Mouse (Mus musculus): ENCODE data around the gene Uhrf1.

Gene Uhrf1

DNA sequence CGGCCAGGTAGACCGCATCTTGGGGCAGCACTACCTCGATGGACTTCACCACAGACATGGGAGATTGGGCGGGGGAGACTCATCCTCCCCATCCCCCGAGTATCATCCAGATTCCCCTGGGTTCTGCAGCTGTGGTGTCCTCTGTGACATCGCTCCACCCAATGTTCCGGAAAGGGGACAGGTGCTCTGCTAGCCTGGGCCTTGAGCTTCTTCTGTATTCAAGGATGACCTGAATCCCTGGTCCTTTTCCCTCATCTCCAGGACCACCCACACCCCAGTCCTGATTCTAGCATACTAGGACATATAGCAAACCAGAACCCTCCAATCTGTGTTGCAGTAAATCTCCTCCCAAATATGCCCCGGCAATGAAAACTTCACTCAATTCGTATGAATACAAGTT, 2.9 kb upstream of the Uhrf1 start, which contains the start of gene Arrdc5:
Arrdc5 (minus strand) TSS at position 101 of the 400 bp plus-strand sequence.
- no peak for DNase-seq (ENCODE audit: low read depth)

DNA sequence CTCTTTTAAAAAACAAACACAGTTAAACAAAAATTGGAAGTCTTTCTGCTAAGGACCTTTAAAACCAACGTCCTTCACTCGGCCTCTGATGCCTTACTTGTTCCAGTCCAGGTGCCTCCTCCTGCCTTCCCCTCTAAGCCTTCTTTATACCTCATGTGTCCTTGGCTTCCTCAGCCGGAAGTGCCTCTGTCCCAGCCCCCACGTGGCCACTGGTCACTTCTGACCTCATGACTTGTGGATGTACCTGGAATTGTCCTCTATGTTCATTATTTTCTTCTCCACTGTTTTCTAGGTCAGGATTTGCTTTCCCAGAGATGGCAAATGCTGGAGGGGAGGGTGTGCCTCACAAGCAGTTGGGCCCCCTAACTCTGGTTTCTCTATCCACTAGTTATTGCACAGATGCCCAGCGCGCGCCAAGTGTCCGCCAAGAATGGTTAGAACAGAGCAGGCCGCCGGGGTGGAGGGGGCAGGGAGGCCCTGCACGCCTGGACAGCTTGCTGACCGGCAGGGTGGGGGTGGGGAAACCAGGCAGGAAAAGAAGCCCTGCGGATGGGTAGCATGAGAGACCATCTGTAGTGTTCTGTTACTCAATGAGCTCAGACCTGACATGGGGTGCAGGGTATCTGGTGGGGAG, 641 bp upstream of the Uhrf1 start:
- peak; percentile 59 for DNase-seq (ENCODE audit: low read depth)

DNA sequence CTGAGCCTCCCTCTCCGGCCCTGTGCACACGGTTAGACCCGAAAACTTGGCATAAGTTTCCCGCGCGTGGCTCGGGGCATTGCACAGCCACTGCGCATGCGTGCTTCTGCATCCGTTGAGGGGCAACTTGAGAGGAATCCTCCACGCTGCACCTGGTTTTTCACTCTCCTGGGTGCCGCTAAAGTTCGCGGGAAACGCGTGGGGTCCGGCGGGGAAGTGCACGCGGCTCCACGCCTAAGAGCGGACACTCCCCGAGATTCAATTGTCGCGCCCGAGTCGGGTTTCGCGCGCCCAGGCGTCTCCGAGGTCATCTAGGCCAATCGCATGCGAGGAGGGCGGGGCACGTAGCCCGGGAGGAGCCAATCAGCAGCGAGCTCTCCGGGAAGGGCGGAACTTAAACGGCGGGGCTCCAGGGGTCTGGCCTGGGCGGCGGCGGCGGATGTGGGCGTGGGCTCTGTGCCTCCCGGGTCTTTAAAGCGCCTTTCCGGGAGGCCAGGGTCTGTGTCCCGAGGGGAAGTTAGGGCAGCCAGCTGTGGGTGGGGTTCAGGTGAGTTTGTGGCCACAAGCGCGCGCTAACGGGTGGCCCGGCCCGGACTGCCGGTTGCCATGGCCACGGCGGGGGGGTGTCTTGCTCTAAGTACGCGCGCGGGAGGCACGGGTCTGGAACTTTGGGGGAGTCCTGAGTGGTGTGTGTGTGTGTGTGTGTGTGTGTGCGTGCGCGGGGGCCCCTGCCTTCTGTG, 896 bp downstream of the Uhrf1 start:
- peak; percentile 98 for DNase-seq (ENCODE audit: low read depth)

DNA sequence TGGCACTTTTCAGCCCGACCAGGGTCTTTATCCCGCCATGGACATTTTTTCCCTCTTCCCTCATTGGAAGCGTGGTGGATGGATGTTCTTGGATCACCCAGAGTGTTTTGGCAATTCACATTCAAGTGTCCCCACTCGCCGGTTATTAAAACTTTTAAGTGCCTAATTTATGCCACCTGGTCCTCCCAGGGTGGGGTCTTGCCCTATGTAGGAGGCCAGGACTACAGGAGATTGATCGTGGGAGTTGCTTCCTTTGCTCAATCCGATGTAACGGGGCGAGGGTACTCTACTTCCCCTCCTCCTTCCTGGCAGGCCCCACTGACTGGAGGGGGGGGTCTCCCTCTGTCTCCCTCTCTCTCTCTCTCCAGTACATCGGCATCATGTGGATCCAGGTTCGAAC, 1.6 kb downstream of the Uhrf1 start:
- no peak for DNase-seq (ENCODE audit: low read depth)

DNA sequence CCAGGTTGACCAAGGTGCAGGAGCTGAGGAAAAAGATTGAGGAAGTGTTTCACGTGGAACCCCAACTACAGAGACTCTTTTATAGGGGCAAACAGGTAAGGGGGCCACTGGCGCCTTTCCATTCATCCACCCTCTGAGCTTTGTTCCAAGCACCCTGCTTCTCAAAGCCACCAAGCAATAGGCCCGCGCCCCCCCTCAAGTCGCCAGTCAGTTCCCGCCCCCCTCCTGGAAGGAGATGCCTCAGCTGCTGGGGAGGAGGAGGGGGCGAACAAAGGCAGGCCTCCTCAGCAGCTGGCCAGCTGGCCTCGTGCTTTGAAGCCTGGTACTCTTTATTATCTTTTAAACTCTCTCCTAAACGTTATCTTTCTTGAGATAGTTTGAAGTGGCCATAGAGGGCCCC, 2.0 kb downstream of the Uhrf1 start:
- DNase-seq (ENCODE audit: low read depth), result no peak

DNA sequence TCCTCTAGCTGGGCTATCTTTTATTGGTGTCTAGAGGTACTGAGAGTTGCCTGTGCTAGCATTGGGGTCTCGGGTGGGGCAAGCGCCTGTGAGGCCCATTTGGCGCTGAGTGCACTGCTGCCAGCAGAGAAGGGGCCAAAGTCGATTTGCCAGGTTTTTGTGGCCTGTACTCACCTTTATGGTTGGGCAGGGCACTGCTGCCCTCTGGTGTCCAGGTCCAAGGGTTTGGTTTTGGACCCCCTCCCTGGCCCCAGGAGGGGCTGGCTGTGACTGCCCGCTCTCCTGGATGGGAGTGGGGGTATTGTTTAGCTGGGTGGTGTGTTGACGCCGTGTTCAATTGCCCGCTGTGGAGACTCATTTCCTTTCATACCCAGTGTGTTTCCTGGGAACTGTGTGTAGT, 2.7 kb downstream of the Uhrf1 start:
- peak; percentile 61 for DNase-seq (ENCODE audit: low read depth)

DNA sequence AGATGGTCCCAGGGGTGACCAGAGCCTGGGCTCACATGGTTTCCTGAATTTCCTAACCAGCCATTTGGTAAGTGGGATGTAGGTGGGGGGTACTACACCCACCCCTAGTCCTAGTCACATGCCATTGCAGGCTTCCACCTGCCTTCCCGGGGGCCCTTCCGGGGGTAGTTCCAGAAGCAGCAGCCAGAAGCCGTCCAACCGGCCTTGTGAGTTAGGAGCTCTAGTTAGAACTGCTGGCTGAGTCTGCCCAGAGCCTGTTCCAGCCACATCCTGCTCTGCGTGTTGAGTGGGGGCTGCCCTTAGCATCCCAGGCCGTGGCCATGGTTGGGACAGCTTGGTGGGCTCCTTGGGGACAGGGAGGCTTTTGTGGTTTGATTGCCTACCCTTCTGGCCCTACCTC, 5.0 kb downstream of the Uhrf1 start:
- no peak for DNase-seq (ENCODE audit: low read depth)

DNA sequence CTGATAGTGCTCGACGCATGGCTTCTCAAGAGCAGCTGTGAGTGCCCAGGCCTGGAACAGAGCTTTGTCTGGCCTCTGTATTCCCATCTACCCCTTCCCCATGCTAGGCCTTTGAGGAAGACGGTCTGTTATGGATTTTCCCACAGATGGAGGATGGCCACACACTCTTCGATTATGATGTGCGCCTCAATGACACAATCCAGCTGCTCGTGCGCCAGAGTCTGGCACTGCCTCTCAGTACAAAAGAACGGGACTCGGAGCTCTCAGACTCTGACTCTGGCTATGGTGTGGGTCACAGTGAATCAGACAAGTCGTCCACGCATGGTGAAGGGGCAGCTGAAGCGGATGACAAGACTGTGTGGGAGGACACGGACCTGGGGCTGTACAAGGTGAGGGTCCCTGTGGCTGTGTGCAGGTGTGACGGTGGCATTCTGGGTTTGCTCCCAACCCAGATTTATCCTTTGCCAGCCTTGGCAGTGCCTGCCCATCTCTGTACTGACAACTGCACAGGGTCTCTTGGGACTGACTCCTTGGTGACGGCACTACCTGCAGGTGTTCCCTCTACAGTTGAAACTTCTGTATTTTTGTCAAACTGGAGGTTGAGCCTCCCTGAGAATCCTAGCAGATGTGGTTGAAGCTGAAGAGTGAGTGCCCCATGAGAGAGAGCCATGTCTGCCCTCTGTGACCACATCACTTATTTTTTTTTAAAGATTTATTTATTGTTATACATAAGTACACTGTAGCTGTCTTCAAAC, 6.2 kb downstream of the Uhrf1 start:
- no peak for DNase-seq (ENCODE audit: low read depth)

DNA sequence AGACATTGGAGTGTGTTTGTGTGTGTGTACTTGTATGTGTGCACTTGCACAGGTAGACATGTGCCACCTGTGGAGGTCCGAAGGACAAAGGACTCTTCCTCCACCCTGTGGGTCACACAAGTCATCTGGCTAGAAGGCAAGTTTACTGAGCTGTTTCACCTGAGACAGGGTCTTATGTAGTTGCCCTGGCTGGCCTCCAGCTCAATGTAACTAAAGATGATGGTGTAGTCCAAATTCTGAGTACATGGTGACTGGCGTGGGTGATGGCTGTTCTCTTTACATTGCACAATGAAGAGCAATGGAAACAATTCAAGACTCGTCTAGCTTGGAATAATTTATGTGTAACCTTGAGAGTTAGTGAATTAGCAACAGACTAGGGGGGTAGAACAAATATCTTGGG, 21.3 kb downstream of the Uhrf1 start:
- DNase-seq (ENCODE audit: low read depth), result peak; percentile 25

DNA sequence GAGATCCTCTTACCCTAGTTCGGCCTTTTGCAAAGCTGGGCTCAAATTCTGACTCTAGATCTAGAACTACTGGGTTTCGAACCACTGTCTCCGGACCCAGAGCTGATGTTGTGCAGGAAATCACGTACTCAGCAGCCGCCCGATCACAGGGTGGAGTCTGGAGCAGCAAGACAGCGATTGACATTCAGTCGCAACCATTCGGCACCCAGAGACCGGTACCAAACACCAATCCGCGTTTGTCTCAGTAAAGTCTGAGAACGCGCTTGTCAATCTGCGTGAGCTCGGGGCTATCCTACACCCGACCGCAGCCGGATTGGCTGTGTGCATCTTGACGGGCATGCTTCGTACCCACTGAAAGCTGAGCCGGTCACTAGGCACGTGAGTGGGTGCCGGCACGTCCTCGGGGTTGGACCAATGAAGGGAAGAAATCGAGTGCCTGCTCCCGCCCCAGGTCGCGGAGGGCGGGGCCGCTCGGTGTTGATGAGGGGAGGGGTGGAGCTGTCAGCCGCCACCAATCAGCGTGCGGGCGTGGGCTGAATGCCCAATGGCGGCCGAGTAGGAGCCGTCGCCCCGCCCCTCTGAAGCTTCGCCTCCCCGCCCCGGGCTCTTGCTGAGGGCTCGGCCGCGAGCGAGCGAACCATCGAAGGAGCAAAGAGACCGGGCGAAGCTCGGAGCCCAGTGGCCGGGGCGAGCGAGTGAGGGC, 22.5 kb downstream of the Uhrf1 start, which contains the start of gene Kdm4b:
Kdm4b (plus strand) TSS at position 613 of the 703 bp plus-strand sequence.
- peak; percentile 100 for DNase-seq (ENCODE audit: low read depth)

DNA sequence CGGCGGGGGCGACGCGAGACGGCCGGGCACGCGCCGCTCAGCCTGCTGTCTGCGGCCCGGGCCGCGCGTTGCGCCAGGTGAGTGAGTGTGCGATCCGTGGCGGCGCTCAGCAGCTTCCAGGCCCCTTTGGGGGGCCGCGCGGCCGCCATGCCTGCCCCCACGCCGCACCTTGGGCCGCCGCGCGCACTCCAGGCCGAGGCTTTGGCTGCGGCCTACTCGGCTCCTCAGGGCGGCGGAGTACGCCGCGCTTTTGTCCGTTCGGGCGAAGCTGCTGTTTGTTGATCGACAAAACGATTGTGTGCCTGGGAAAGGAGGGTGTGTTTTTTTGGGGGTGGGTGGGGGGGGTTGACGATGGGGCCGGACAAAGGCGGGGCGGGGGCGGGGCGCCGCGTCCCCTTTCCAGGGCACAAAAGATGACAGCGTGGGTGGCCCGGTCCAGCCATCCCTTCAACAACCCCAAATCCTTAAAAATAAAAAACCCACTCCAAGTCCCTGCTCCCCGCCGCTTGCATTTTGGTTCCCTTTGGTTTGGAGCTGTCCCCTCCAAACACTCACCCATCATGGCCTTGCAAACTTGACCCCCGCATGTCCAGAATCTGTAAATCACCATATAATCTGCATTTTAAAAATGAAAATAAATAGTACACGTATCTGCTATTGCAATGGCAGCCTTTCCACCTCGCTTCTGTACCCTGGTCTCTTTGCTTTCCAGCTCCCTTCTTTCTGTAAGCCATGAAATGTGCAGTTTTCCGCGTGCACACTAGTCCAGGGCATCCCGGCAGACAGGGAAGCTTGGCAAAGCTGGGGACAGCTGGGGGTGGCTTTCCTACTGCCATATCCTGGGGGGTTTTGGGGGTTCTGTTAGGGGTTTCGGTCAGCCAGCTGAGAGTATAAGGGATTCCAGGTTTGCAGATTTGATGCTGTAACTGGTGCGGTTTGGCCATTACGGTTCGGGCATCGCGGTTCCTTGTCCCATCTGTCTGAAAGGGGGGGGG, 23.3 kb downstream of the Uhrf1 start:
- peak; percentile 36 for DNase-seq (ENCODE audit: low read depth)

DNA sequence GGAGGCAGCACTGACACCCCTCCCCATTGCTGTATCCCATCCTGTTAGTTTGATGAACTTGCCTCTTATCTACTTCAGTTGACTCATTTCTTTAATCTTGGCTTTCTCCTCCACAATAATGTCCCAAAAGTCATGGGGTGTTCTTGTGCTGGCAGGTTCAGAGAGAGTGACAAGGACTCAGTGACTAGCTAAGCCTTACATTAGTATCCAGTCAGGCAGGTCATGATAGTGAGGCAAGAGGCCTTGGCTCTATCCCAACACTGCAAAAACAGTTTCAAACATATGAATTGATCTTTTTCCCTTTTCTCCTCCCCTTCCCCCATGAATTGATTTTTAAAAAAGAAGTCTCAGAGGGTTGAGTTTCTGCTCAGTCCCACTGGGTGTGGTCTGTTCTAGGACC, 26.1 kb downstream of the Uhrf1 start:
- DNase-seq (ENCODE audit: low read depth), result peak; percentile 32

DNA sequence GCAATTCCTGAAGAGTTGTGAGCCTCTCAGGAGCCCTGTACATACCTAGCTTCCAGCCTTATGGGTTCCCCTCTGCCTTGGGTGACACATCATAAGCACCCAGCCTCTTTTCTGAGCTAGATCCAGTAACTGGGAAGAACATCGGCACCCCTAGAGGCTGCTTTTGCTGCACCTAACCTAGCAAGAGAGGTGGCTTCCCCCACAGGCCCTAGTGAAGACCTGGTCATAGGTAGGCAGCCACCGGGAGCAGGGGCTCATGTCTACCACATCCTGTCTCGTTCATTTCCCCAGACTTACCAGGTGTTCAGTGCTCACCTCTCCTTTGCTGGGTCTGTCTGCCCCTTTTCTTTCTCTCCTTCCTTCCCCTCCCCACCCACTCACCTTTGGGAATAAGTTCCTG, 27.2 kb downstream of the Uhrf1 start:
- peak; percentile 25 for DNase-seq (ENCODE audit: low read depth)

DNA sequence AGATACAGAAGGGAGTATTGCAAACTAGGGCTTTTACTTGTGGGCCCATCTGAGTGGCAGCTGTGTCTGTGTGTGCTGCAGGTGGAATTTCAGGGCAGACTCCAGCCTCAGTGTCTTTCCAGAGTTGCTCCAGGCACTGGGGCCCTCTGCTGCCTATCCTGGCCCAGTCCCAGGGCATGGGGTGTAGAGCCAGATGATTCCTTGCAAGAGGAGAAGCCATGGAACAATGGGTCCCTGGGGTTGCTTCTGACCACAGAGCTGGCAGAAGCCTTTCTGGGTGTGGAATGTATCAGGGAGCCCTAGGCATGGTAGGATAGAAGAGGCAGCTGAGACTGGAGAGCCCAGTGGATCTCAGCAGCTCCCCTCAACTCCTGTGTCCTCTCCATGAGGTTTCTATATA, 28.1 kb downstream of the Uhrf1 start:
- peak; percentile 91 for DNase-seq (ENCODE audit: low read depth)

DNA sequence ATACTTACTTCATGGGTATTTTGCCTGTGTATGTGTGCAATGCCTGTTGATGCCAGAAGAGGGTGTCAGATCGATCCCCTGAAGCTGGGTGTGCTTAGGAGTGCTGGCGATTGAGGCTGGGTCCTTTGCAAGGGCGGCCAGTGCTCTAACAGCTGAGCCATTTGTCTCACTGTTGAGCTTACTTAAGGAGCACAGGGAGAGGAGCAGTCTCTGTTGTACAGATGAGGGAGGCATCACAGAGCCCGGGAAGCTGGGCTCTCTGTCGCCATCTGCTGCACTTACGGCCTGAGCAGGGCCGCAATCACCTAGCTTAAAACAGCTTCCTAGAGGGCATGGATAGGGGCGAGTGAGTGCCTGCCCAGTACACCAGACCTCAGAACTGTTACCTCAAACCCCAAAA, 29.9 kb downstream of the Uhrf1 start:
- peak; percentile 32 for DNase-seq (ENCODE audit: low read depth)

DNA sequence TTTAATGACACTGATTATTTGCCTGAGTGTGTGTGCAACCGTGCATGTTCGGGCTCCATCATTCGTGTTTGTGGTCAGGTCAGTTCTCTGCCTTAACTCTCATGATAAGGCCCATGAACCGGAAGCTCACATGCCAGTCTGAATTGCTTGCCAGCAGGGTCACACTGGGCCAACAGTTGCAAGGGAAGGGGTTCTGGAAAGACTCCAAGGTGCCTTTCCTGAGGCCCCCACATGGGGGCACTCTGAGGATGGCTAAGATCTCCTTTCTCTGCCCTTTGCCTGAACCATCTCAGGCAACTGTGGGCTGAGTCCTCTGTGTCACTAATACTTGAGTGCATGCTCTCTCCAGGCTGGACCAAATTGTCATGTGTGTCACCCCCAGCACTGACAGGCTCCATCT, 34.1 kb downstream of the Uhrf1 start:
- DNase-seq (ENCODE audit: low read depth), result peak; percentile 68

DNA sequence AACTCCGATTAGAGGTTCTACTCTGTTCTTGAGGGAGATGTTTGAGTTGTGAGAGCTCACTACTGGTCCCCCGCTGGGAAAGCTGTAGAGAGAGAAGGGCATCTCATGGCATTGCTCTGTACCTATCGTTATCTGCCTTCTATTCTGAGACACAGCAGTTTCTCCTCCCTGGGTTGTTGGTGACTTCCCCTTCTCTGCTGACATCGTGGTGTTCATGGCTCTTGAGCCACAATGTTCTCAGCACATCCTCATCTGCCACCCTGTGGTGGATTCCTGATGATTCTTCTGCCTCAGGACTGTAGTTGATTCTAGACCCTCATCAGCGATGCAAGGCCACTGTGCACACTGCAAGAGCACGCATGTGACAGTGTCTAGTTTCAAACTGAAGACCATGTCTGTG, 34.7 kb downstream of the Uhrf1 start:
- no peak for DNase-seq (ENCODE audit: low read depth)

DNA sequence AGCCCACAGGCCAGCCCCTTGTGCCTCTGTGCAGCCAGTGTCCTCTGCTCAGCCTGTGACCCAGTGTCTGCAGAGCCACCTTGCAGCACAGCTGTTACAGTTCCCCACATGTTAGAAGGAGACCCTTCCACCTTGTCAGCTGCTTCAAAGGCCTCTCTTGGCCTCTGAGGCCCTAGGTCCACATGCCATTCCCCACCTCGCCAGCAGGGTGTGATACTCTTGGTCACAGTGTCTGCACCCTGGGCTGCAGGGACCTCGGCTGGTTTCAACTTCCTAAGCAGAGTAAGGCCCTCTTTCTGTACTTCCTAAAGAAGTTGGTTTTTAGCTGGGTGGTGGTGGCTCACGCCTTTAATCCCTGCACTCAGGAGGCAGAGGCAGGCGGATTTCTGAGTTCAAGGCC, 35.8 kb downstream of the Uhrf1 start:
- peak; percentile 21 for DNase-seq (ENCODE audit: low read depth)

DNA sequence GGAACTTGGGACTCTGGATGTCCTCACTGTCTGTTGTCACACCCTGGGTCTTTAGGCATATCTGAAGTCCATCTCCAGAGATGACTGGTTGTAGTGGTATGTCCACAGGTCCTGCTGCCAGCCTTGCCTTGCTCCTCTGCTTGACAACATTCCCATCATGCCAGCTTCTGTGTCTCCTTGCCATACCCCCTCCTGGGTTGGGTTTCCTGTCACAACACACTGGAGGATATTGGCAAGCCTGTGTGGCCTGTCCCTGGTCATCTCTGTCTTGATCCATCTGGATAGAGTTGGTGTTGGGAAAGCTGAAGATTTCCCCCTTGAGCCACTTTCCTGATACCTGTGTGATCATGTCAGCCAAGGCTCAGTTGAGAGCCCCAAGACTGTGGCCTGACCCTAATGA, 37.6 kb downstream of the Uhrf1 start:
- no peak for DNase-seq (ENCODE audit: low read depth)

DNA sequence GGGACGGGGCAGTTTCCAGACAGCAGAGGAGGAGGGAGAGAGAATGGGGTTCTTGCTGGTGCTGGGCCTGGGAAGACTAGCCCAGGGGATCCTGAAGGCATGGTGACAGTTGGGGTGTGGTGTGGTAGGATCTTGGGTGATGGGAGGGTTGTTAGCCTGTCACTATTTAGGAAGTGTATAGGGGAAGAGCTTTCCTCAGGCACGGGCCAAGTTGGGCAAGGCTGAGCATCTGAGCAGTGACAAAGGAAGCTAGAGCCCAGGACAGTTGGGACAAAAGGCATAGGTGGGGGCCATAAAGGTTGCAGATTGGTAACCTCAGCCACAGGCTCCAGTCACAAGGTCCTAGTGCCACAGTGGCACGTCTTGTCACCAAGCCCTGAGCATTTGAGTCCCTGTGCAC, 40.3 kb downstream of the Uhrf1 start:
- DNase-seq (ENCODE audit: low read depth), result no peak

DNA sequence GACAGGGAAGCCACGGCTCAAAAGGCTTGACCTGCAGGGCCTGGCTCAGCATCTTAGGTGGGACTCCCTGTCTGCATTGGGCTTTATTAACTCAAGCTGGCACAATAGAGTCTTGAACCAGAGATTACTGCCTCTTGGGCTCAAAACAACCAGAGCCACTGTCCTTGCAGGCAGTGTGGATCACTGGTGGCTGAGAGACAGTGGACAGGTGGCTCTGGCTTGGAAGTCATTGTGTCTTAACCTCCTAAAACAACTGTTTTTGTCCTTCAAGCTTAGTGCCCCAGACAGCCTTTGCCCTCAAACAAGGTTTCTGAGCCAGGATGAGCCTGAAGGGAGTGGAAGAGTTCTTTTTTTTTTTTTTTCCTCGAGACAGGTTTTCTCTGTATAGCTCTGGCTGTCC, 42.2 kb downstream of the Uhrf1 start:
- DNase-seq (ENCODE audit: low read depth), result no peak
